Mouse (Mus musculus) cerebellum, adult 2 months (tissue): Measurements from ENCODE around the gene Adgrd1.

Experiments used
- CTCF ChIP-seq: fragments of 200-500 bp; IDR thresholded peaks from 2 replicates; pipeline ENCODE4 v1.5.1; 2011; ENCODE audit warnings: low read depth, mild to moderate bottlenecking, control low read depth, low read length, moderate library complexity, borderline replicate concordance; ENCODE audit not compliant: insufficient read depth
- POLR2A ChIP-seq: fragments of 200-500 bp; IDR thresholded peaks from 2 replicates; pipeline ENCODE4 v1.6.1; 2011; ENCODE audit warnings: low read length, control low read depth, borderline replicate concordance; ENCODE audit not compliant: insufficient read depth

DNA sequence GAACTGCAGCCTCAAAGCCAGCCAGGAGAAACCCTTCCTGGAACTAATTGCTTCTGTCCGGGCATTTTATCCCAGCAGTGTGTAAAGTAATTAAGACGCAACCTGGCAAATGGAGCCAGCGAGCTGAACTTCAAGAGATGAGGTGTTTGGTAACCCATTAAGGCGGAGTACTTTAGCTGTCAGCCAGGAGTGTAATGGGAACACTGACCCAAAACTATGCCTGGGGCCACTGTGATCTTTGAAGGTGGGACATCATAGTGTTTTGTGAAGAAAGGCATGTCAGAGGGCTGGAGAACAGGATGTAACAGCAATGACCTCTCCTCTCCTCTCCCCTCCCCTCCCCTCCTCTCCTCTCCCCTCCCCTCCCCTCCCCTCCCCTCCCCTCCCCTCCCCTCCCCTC is 7.5 kb downstream of the Adgrd1 start:
- TF ChIP-seq CTCF (no peak), POLR2A (no peak)
